Mouse (Mus musculus): ENCODE data around the gene Pecam1.
"Not testable (repeated sequence)": the region's sequence is repeated elsewhere in the genome, so short reads cannot be mapped to it uniquely, and the experiment has no call there.

The Pecam1 gene

DNA sequence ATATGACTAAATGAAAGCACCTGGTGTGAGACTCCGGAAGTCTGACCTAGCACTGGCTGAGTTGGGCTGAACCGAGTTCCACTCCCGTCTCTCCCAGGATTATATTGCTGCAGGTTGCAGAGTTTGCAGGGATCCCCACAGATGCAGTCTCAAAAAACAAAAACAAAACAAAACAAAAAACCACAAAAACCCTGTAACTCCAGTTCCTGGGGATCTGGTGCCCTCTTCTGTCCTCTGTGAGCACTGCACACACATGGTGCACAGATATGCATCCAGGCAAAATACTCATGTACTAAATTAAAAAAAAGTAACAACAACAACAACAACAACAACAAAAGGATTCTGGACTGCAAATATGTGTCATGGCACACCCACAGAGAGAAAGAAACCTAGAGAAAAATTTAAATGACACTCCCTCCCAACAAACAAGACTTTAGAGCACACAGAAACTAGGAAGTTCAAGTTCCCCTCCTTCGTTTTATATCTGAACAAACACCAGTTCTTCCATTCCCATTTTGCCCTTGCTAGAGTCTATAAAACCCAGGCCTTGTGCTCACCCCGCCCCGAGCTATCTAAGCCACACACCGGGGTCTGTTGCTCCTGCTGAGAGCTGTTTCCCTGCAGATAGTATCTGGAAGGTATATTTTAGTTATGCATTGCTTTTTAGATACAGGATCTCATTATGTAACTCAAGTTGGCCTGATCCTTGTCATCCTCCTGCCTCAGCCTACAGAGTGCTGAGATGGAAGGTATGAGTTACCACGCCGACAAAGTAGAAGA, 20.0 kb upstream of the Pecam1 start:
- no peak for DNase-seq (ENCODE audit: low spot score)

DNA sequence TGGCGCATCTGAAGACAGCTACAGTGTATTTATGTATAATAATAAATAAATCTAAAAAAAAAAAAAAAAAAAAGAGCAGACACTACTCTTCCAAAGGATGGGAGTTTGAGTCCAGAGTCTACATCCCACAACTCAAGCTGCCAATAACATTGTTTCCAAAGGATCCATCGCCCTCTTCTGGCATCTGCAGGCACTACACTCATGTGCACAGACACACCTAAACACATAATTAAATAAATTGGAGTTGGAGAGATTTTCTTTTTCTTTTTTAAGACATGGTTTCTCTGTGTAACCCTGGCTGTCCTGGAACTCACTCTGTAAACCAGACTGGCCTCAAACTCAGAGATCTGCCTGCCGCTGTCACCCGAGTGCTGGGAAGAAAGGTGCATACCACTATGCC, 17.1 kb upstream of the Pecam1 start:
- no peak for DNase-seq (ENCODE audit: low spot score)

DNA sequence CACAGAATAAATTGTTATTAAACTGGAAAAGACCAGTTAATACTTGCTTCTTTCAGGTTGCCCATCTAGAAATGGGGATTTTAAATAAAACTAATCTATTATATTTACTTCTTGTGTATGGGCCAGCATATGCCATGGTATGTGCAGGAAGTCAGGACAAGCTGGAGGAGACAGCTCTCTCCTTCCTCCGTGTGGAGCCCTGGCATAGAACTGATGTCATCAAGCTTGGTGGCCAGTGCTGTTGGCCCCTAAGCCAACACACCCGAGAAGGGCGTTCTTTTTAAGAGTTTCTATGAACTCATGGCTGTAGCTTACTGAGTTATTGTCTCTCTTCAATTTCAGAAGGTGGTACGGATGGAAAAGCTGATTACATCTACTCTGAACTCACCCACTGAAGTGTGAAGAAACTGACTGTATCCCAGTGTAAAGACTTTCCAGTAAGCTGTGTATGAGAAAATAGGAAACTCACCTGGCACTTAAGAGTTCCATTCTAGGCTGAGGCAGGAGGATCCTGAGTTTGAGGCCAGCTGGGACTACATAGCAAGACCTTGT, 16.3 kb upstream of the Pecam1 start:
- DNase-seq (ENCODE audit: low spot score), result no peak

DNA sequence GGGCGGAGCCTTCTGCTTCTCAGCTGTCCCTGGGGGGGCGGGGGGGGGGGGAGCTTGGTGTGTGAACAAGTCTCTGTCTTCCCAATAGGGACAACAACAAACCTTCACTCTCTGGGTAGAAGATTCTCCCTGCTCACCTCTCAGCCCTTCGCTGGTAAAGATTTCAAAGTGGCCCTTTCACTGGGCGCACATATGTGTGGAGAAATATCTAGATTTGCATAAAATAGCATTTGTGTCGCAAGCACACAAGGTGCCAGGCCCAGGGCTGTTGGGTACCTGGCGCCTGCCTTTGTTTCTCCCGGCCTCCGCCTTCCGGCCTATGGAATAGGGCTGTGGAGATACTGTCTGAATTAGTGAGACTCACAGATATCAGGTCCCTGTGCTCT, 12.4 kb upstream of the Pecam1 start:
- no peak for DNase-seq (ENCODE audit: low spot score)

DNA sequence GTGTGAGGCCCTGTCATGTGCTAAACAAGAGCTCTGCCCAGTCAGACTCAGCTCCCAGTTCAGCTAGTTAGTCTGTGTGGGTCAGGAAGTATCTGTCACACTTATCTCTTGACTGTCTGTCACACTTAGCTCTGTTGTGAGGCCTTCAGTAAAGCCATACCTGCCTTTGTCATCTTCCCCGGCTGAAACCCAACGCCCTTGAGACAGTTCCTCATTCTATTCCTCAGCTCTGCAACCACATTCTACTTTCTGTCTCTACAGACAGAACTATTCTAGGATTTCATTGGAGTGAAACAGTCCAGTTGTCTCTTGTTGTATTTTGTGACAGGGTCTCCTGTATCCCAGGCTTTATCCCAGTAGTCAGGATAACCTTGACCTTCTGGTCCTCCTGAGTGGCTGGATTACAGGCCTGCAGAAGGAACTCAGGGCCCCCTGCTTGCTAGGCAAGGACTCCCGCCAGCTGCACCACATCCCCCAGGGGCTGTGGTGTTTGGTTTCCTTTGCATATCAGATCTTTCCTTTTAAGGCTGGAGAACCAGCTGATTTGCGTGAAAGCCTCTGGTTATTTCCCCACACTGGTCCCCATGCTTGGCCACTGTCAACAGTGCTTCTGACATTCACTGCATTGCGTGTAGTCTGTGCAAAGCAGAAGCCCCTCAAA, 11.8 kb upstream of the Pecam1 start:
- no peak for DNase-seq (ENCODE audit: low spot score)

DNA sequence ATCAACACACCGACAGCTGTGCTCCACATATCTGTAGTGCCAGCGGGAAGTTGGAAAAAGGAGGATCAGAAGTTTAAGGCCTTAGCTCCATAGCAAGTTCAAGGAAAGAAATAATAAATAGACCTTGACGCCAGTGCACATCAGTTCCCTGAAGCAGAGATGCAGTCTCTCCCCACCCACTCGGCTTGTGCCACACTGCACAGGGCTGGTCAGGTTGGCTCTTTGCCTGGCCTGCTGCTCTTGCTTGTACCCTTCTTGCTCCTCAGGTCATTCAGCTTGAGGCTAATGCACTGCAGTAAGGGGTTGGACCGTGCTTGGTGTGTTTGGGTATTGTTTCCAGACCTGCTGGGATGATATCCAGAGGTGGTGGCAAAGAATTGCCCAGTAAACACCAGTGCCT, 10.1 kb upstream of the Pecam1 start:
- no peak for DNase-seq (ENCODE audit: low spot score)

DNA sequence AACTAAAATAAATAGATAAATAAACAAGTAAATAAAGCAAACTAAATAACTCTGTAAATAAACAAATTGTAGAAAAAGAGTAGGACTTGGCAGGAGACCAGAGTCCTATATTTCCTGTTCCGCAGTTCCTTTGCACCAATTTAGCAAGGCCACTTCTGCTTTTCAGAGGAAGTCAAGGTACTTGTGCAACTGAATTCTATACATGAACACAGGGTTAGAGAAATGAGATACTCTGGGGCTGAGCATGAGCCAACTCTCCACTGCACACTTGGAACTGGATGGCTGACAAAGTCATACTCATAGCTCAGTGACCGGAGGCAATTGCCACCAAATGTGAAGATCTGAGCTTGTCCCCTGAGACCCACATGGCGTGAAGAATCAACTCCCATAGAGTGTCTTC, 8.6 kb upstream of the Pecam1 start:
- DNase-seq (ENCODE audit: low spot score), result no peak

DNA sequence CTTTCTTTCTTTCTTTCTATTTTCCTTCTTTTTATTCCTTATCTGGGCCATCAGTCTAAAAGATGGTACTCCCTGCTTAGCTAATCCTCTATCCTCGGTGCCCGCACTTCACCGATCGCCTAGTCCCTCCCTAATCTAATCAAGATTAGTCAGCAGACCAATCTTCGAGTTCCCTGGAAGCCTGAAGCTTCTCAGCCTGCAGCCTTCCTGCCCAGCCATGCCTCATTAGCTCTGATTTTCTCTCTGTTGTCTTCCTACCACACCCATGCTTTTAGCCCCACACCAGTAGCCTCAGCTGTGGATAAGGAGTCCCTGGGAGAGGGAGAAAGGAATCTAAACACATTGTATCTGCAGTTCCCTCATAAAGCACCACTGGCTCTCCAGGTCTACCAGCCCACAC, 5.2 kb upstream of the Pecam1 start:
- no peak for DNase-seq (ENCODE audit: low spot score)

DNA sequence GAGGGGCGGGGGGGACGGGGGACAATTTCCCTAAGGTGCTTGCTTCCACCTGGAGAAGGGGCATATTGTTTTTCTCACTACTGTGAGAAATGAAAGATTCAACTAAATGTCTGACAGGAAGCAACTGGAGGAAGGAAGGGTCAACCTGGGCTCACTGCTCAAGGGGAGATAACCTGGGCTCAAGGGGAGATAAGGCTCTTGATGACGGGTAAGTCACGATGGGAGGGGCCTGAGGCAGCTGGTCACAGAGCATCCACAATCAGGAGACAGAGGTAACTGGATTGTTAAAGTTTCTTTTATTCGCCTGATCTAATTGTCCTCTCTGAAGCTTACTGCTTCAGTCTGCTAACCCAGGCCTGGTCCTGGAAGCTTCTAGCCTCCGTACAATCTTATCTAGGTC, 2.9 kb upstream of the Pecam1 start:
- DNase-seq (ENCODE audit: low spot score), result no peak

DNA sequence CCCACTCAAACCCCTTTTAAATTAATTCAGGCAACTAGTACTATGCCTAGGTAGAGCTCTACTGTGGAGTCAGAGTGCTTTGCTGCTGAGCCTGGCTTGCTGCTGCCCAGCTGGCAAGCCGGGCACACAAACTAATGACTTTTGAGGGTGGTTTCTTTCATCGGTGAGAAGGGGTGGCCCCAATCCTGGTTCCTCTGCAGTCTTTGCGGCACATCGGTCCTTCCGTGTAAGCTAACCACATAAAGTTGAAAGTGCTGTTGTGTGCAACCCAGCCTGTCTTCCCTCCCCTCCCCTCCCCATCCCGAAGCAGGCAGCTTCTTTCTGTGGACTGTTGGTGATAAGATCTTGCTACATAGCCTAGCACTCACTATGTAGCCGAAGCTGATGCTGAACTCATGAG, 1.7 kb upstream of the Pecam1 start:
- DNase-seq (ENCODE audit: low spot score), result no peak

DNA sequence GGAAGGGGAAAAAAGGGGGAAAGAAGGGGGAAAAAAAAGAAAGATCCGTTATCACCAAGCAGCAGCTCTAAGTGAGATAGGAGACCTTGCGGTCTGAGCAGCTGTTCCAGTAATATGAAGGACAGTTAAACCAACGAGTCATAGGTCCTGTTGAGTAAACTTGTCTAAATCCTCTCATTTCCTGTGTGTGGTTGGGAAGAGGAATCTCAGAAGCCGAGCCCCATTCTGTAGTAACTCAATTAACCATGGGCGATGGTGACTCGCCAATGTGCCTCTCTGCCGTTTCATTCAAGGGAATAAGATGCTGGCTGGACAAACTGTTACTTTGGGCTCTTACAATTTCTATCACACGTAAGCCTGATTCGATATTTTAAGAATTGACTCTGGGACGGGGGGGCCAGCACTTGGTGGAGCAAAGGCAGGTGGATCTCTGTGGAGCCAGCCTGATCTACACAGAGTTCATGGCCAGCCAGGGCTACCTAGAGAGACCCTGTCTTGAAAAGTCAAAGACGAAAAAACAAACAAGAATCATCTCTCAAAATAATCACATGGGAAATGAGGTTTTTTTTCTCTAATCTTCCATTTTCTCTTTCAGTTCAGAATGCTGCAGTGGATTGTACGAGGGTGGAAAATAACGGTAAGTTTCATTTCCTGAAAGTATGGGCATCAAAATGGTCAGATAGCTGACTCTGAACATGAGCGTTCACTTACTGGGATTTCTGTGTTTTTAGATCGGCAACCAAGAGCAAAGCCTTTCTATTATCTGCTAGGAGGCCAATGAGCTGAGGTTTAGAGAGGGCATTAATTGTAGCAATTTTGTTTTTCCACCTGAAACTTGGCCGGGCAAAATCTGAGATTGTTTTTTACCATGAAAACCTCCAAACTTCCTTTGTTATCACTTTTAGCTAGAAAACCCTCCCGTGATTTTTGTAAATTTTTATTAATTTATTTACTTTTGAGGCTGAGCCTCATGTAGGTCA, 901 bp upstream of the Pecam1 start, which contains the start of gene Milr1:
Gene Milr1 (plus strand): TSS at position 188 of the 980 bp plus-strand sequence.
- no peak for DNase-seq (ENCODE audit: low spot score)

DNA sequence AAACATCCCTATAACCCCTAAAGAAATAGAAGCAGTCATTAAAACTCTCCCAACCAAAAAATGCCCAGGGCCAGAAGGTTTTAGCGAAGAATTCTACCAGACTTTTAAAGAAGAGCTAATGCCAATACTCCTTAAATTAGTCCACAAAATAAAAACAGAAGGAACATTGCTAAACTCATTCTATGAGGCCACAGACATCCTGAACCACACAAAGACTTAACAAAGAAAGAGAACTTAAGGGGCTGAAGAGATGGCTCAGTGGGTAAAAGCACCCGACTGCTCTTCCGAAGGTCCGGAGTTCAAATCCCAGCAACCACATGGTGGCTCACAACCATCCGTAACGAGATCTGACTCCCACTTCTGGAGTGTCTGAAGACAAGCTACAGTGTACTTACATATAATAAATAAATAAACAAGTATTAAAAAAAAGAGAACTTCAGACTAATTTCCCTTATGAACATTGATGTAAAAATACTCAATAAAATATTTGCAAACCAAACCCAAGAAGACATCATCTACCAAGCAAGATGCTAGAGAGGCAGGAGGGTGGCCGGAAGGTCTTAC, 789 bp downstream of the Pecam1 start:
- DNase-seq (ENCODE audit: low spot score), result not testable (repeated sequence)

DNA sequence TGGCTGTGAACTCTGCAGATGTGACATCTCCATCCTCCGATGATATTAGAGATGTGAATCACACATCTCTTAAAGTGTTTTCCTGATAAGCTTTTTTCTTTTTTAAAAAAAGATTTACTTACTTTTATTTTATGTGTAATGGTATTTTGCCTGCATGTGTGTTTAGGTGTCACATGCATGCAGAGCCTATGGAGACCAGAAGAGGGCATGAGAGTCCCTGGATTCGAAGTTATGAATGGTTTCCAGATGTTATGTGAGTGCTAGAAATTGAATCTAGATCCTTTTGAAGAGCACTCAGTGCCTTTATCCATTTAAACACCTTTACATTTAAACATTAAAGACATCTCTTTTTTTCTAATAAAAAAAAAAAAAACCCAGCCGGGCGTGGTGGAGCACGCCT, 5.5 kb downstream of the Pecam1 start:
- DNase-seq (ENCODE audit: low spot score), result no peak

DNA sequence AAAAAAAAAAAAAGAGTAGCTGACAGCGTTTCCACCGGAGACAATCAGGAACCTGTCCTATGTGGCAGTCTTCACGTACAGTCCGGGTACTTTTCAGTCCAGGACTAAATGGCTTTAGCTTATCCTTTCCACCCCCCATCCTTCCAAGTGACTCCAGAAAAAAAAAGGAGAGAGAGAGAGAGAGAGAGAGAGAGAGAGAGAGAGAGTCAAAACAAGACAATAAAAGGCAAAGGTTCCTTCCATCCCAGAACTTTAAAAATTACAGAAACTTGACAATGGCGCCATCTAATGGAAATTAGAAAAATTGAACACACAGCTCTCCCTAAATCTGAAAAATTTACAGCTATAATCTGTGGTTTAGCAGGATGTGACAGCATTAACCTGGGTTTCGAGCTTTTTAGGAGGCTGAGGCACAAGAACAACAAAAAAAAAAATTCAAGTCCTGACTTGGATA, 8.0 kb downstream of the Pecam1 start:
- no peak for DNase-seq (ENCODE audit: low spot score)

DNA sequence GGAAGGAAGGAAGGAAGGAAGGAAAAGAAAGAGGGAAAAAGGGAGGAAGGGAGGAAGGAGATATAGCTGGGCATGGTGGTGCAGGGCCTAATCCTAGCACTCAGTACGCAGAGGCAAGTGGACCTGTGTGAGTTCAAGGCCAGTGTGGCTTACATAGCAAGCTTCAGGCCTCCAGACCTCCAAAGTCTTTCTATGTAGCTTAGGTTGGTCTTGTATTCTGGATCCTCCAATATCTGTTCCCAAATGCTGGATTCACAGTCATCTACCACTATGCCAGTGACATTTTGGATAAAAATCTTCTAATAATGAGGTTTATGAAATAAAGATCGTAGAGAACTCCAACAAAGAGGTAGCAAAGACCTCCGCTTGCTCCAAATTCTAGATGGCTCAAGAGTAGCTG, 8.6 kb downstream of the Pecam1 start:
- no peak for DNase-seq (ENCODE audit: low spot score)

DNA sequence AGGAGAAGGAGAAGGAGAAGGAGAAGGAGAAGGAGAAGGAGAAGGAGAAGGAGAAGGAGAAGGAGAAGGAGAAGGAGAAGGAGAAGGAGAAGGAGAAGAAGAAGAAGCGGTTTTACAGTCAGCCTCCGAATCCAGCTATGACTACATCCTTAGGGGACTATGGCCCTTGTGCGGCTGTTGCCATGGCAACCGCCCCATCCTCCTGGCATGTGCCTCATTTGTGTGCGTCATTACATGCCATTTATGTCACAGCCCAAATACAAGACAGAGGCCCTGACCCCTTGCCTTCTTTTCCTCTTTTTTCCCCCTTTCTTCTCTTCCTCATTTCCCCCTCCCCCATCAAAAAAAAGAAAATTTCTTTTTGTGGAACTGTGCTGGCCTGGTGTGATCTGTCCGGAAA, 9.2 kb downstream of the Pecam1 start:
- DNase-seq (ENCODE audit: low spot score), result no peak

DNA sequence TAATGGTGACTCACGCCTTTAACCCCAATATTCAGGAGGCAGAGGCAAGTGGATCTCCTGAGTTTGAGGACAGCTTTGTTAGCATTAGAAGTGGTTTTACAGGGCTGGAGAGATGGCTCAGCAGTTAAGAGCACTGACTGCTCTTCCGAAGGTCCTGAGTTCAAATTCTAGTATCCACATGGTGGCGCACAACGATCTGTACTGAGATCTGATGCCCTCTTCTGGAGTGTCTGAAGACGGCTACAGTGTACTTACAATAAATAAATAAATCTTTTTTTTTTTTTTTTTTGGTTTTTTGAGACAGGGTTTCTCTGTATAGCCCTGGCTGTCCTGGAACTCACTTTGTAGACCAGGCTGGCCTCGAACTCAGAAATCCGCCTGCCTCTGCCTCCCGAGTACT, 9.7 kb downstream of the Pecam1 start:
- not testable (repeated sequence) for DNase-seq (ENCODE audit: low spot score)

DNA sequence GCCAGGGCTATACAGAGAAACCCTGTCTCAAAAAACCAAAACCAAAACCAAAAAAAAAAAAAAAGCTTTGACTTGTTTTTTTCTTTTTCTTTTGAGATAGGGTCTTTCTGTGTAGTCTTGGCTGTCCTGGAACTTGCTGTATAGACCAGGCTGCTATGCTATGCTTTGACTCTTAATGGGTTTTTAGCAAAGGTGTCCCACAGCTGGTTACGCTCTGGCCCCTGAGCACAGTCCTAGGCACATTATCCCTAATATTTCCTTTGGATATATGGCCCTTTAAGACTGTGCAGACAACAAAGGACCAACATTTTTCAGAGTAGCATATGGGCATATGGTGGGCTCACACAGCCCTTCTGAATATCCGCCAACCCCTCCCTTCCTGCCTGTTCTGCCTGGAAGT, 11.3 kb downstream of the Pecam1 start:
- no peak for DNase-seq (ENCODE audit: low spot score)

DNA sequence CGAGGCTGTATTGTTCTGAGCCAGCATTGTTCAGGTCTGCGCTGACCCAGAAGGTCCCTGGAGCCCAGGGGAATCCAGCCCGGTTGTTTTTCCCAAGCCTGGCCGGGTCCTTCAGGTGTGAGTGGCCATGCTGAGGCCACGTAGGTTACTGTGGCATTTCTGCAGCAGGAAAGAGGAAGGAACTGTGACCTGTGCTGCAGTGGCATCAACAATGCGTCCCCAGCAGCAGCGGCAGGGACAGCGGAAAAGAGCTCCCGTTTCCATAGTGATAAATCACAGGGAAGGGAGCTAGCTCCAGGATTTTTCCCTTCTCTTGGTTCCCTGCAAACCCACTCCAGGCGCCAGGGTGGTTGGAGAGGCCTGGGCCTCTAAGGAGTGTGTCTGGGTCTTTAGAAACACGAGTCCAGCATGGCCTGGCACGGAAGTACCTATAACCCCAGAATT, 13.2 kb downstream of the Pecam1 start:
- DNase-seq (ENCODE audit: low spot score), result no peak

DNA sequence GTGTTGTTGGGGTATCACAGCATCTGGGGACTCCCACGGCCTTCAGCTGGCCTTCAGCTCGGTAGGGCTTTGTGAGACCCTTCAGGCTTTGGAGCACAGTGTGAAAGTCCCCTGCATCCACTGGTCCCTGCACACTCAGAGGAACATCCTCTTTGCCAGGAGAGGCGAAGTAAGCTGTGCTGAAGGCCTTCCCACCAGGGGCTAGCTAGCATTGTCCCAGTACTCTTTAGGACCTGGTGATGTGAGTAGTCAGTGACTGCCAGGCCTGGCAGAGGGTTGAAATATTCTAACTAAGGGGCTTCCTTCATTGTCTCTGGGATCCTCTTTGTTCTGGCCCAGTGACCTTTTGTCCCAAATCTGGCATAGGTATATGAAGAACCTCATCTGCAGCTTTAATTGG, 13.8 kb downstream of the Pecam1 start:
- no peak for DNase-seq (ENCODE audit: low spot score)

DNA sequence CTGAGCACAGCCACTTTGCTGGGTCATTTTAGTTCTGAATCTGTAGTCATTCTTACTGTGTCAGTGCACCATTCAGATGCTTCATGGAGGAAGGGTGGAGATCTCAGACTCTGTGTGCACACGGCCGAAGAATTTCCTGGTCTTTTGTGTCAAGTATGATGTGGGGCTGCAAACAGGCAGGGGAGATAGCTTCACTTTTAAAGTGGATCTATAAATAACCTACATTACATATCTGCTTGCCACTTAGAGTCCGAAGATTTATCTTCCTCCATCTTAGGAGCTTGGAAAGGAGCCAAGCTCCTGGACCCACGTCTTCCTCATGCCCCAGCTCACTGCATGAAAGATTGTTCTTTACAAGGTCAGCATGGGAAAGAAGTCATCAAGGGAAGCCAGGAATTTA, 19.7 kb downstream of the Pecam1 start:
- no peak for DNase-seq (ENCODE audit: low spot score)

DNA sequence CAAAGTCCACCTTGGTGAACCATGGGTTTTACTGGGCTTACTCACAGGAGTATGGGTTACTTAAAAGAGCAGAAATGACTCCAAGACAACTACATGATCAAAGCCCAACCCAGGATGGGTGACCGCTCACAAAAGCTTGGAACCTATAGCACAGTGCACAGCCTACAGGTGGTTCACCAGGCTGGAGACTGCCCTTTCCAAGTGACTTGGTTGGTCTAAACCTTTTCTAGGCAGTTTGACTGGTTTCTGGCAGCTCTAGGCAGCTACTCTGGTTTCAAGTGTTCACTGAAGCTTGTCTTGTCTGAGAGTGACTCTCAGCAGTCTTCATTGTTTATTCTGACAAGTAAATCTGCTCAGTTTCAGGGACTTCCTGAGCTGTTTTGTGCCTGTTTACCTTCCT, 20.8 kb downstream of the Pecam1 start:
- no peak for DNase-seq (ENCODE audit: low spot score)
